Mouse (Mus musculus): ENCODE data around the gene Traf6.
"Not testable (repeated sequence)": the region's sequence is repeated elsewhere in the genome, so short reads cannot be mapped to it uniquely, and the experiment has no call there.

The Traf6 gene

GRCm38 (mm10) chr2:101695584-101695983 is 17.4 kb downstream of the Traf6 start:
- peak; percentile 20 for DNase-seq

GRCm38 (mm10) chr2:101699284-101699683 is 21.1 kb downstream of the Traf6 start:
- DNase-seq, result no peak

GRCm38 (mm10) chr2:101705941-101706485 is 27.8 kb downstream of the Traf6 start:
- no peak for DNase-seq

GRCm38 (mm10) chr2:101711608-101712007 is 33.4 kb downstream of the Traf6 start:
- DNase-seq, result no peak

GRCm38 (mm10) chr2:101715650-101716323 is 37.6 kb downstream of the Traf6 start:
- peak; percentile 55 for DNase-seq

GRCm38 (mm10) chr2:101717162-101717561 is 38.9 kb downstream of the Traf6 start:
- DNase-seq, result no peak

GRCm38 (mm10) chr2:101721835-101722234 is 43.6 kb downstream of the Traf6 start:
- DNase-seq, result no peak

- no peak for DNase-seq
Measured at GRCm38 (mm10) chr2:101722370-101723332, 44.4 kb downstream of the Traf6 start.

GRCm38 (mm10) chr2:101723333-101723881 is 45.2 kb downstream of the Traf6 start:
- DNase-seq, result no peak

GRCm38 (mm10) chr2:101727787-101728186 is 49.6 kb downstream of the Traf6 start:
- DNase-seq, result no peak

- DNase-seq, result no peak
Measured at GRCm38 (mm10) chr2:101729472-101729871, 51.2 kb downstream of the Traf6 start.

- DNase-seq, result no peak
Measured at GRCm38 (mm10) chr2:101730972-101731371, 52.7 kb downstream of the Traf6 start.

GRCm38 (mm10) chr2:101732777-101733210 is 54.6 kb downstream of the Traf6 start:
- no peak for DNase-seq

GRCm38 (mm10) chr2:101733564-101733963 is 55.3 kb downstream of the Traf6 start:
- DNase-seq, result no peak

GRCm38 (mm10) chr2:101739914-101740313 is 61.7 kb downstream of the Traf6 start:
- no peak for DNase-seq

- no peak for DNase-seq
Measured at GRCm38 (mm10) chr2:101741653-101742052, 63.4 kb downstream of the Traf6 start.

GRCm38 (mm10) chr2:101742072-101742860 is 64.0 kb downstream of the Traf6 start:
- DNase-seq, result no peak

- DNase-seq, result not testable (repeated sequence)
Measured at GRCm38 (mm10) chr2:101745656-101746055, 67.4 kb downstream of the Traf6 start.

- no peak for DNase-seq
Measured at GRCm38 (mm10) chr2:101746537-101746936, 68.3 kb downstream of the Traf6 start.

Data from liver (tissue).